In the genomic region with DNA sequence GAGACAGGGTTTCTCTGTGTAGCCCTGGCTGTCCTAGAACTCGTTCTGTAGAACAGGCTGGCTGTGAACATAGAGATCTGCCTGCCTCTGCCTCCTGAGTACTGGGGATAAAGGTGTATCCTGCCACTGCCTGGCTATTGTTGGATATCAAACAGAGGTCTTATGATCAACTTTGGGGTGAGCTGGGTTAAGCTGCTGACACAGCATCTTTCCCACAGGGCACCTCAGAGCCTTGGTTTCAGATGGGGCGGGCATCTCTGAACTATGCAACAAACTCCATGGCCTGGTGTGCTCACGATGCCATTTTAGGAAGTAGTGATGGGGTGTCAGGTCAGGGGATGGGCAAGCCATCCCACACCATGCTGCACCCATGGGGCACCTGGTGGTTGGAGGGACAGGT, we compare ENCODE assay signal across 19 mouse cellular contexts.
"Had no signal": no experiment of that assay in that cellular context is flagged by ENCODE, and none has a peak within 500 bp of the region (broad histone marks: within the 10 kb centered on the region; RNA-seq: fewer than 3 reads in every experiment).

No protein-coding gene starts in this region.

- H3K9me3 ChIP-seq: lung, embryonic 15.5 days; midbrain, embryonic 10.5 days; midbrain, embryonic 12.5 days; neural tube, embryonic 13.5 days; neural tube, embryonic 15.5 days had no signal

- H3K27ac ChIP-seq: lung, embryonic 15.5 days; midbrain, embryonic 10.5 days; midbrain, embryonic 12.5 days; neural tube, embryonic 13.5 days; neural tube, embryonic 15.5 days had no signal

- H3K4me3 ChIP-seq: lung, embryonic 15.5 days; midbrain, embryonic 10.5 days; midbrain, embryonic 12.5 days; myocyte; neural tube, embryonic 13.5 days; neural tube, embryonic 15.5 days had no signal

- DNase-seq: liver, postnatal 0 days; lung, adult 2 months; lung, postnatal 14 days; lung, postnatal 4 days; midbrain, embryonic 14.5 days; retina, postnatal 1 day; right cerebral cortex, adult 18-20 months; right cerebral cortex, postnatal 25 days; right cerebral cortex, postnatal 4 days; spleen, adult 18-20 months; thymus, adult 18-20 months; thymus, postnatal 14 days; thymus, postnatal 36 days had no signal

- H3K27me3 ChIP-seq: neural tube, embryonic 15.5 days had no signal

- H3K9ac ChIP-seq: liver, postnatal 0 days; lung, embryonic 15.5 days; midbrain, embryonic 12.5 days; neural tube, embryonic 13.5 days; neural tube, embryonic 15.5 days had no signal

- H3K36me3 ChIP-seq: lung, embryonic 15.5 days; midbrain, embryonic 10.5 days; midbrain, embryonic 12.5 days; neural tube, embryonic 13.5 days; neural tube, embryonic 15.5 days had no signal

- H3K4me2 ChIP-seq: lung, embryonic 15.5 days; midbrain, embryonic 12.5 days; neural tube, embryonic 13.5 days; neural tube, embryonic 15.5 days had no signal
